In genomic region chr13:114455788-114456187, GRCm38 (mm10) we compare ENCODE assay signal across 8 mouse cellular contexts. TPM values are rescaled to one million over a fixed set of nuclear protein-coding genes. Genes with fewer than 3 reads are reported as not detected.
DNase-seq lines count a peak whose midpoint lies in the region; ATAC-seq lines count a peak whose summit lies in the region.

No protein-coding gene starts in this region.

- 53% methylated on average over 13 of the region's 13 CpGs for WGBS in heart, embryonic 16.5 days
- 18% methylated on average over 13 of the region's 13 CpGs for WGBS in embryonic facial prominence, embryonic 13.5 days
- 36% methylated on average over 13 of the region's 13 CpGs for WGBS in hindbrain, embryonic 15.5 days
- WGBS in midbrain, embryonic 14.5 days, result 17% methylated on average over 13 of the region's 13 CpGs

- no peak overlapping the region for H3K27ac ChIP-seq in heart, embryonic 16.5 days (ENCODE audit: low read length)
- H3K27ac ChIP-seq in embryonic facial prominence, embryonic 13.5 days, result no peak overlapping the region
- no peak overlapping the region for H3K27ac ChIP-seq in hindbrain, embryonic 15.5 days (replicated peaks)
- no peak overlapping the region for H3K27ac ChIP-seq in midbrain, embryonic 14.5 days (replicated peaks; ENCODE audit: low read depth, low read length)

- H3K9ac ChIP-seq in heart, embryonic 16.5 days (ENCODE audit: low read length), result no peak overlapping the region
- H3K9ac ChIP-seq in embryonic facial prominence, embryonic 13.5 days, result no peak overlapping the region
- H3K9ac ChIP-seq in hindbrain, embryonic 15.5 days, result no peak overlapping the region
- 0 out of 2 replicates have a peak overlapping the region, but pooled peaks have one; percentile 29 for H3K9ac ChIP-seq in midbrain, embryonic 14.5 days (replicated peaks; ENCODE audit: low read length)

- DNase-seq in heart, postnatal 14 days, result no peak
- peak; percentile 2 for DNase-seq in midbrain, embryonic 14.5 days
- no peak for DNase-seq in cerebellum, adult 18-20 months
- DNase-seq in cerebellum, adult 8-10 months, result no peak
- DNase-seq in adrenal gland, postnatal 25 days, result no peak

- H3K36me3 ChIP-seq in heart, embryonic 16.5 days (ENCODE audit: control insufficient read depth, insufficient read depth), result no peaks in the 10 kb centered on the region
- no peaks in the 10 kb centered on the region; the same call in none of the 2 replicates for H3K36me3 ChIP-seq in embryonic facial prominence, embryonic 13.5 days
- no peaks in the 10 kb centered on the region for H3K36me3 ChIP-seq in hindbrain, embryonic 15.5 days
- H3K36me3 ChIP-seq in midbrain, embryonic 14.5 days (ENCODE audit: control insufficient read depth, insufficient read depth, low read length), result no peaks in the 10 kb centered on the region

- peaks cover 6% of the 10 kb centered on the region; the same call in 1 of the 2 replicates for H3K9me3 ChIP-seq in heart, embryonic 16.5 days (replicated peaks; ENCODE audit: control insufficient read depth, low read length)
- no peaks in the 10 kb centered on the region for H3K9me3 ChIP-seq in embryonic facial prominence, embryonic 13.5 days
- H3K9me3 ChIP-seq in hindbrain, embryonic 15.5 days, result no peaks in the 10 kb centered on the region
- H3K9me3 ChIP-seq in midbrain, embryonic 14.5 days (ENCODE audit: control insufficient read depth, low read length), result no peaks in the 10 kb centered on the region

- peak overlapping the region; percentile 59 for H3K4me3 ChIP-seq in heart, embryonic 16.5 days (ENCODE audit: low read length)
- peak overlapping the region; percentile 61 for H3K4me3 ChIP-seq in embryonic facial prominence, embryonic 13.5 days
- H3K4me3 ChIP-seq in hindbrain, embryonic 15.5 days, result peak overlapping the region; percentile 57
- peak overlapping the region; percentile 54 for H3K4me3 ChIP-seq in midbrain, embryonic 14.5 days (replicated peaks; ENCODE audit: low read depth, low read length)

- H3K27me3 ChIP-seq in heart, embryonic 16.5 days (ENCODE audit: control insufficient read depth, insufficient read depth, low read length), result peaks cover 31% of the 10 kb centered on the region
- peaks cover 55% of the 10 kb centered on the region for H3K27me3 ChIP-seq in embryonic facial prominence, embryonic 13.5 days
- H3K27me3 ChIP-seq in hindbrain, embryonic 15.5 days, result peaks cover 21% of the 10 kb centered on the region
- H3K27me3 ChIP-seq in midbrain, embryonic 14.5 days (ENCODE audit: control insufficient read depth, insufficient read depth, low read length), result peaks cover 14% of the 10 kb centered on the region

- intact Hi-C loops in heart, postnatal 14 days (cut with DNase I), result loop anchor here (10.0 kb wide), 1 partner anchor 171 kb away; no protein-coding TSS in a partner anchor

- peaks cover 8% of the 10 kb centered on the region for H3K4me1 ChIP-seq in heart, embryonic 16.5 days (ENCODE audit: control insufficient read depth, insufficient read depth, low read length)
- H3K4me1 ChIP-seq in embryonic facial prominence, embryonic 13.5 days, result peaks cover 35% of the 10 kb centered on the region
- H3K4me1 ChIP-seq in hindbrain, embryonic 15.5 days (replicated peaks), result peaks cover 43% of the 10 kb centered on the region
- peaks cover 22% of the 10 kb centered on the region for H3K4me1 ChIP-seq in midbrain, embryonic 14.5 days (ENCODE audit: control insufficient read depth, insufficient read depth, low read length)

- peak overlapping the region; percentile 98 for H3K4me2 ChIP-seq in heart, embryonic 16.5 days (ENCODE audit: low read depth, low read length)
- peak overlapping the region; percentile 95 for H3K4me2 ChIP-seq in embryonic facial prominence, embryonic 13.5 days
- H3K4me2 ChIP-seq in hindbrain, embryonic 15.5 days, result peak overlapping the region; percentile 100
- peak overlapping the region; percentile 94 for H3K4me2 ChIP-seq in midbrain, embryonic 14.5 days (ENCODE audit: low read length)

- no peak for ATAC-seq in heart, embryonic 16.5 days (replicated peaks; ENCODE audit: extremely low read depth, insufficient read depth, low FRiP score)
- no peak for ATAC-seq in embryonic facial prominence, embryonic 13.5 days (ENCODE audit: insufficient number of reproducible peaks, insufficient read depth, low FRiP score, low TSS enrichment, low read depth)
- no peak for ATAC-seq in hindbrain, embryonic 15.5 days (ENCODE audit: low FRiP score, low read depth)
- ATAC-seq in midbrain, embryonic 14.5 days (ENCODE audit: low FRiP score, low TSS enrichment), result no peak

RNA-seq across cellular contexts. Expression of gene Fst, which starts 3.0 kb away (rescaled TPM):
- polyA plus RNA-seq in heart, embryonic 16.5 days (2015; fragmentation: Nextera tagmentation; extraction: Ambion mirVana), result 2.4 and 3.6 TPM in 2 replicates
- total RNA-seq in heart, postnatal 14 days (2021), result 1 to 10 TPM; 1.4 to 1.6 TPM
- 42.2 and 42.3 TPM in 2 replicates for polyA plus RNA-seq in embryonic facial prominence, embryonic 13.5 days (2015; fragmentation: Nextera tagmentation; extraction: Ambion mirVana)
- 6.0 and 6.1 TPM in 2 replicates for polyA plus RNA-seq in hindbrain, embryonic 15.5 days (2015; fragmentation: Nextera tagmentation; extraction: Ambion mirVana)
- polyA plus RNA-seq in midbrain, embryonic 14.5 days (2014; fragmentation: Nextera tagmentation; extraction: Ambion mirVana), result 5.2 and 7.7 TPM in 2 replicates
- 5.6 and 7.6 TPM in 2 replicates for total RNA-seq in adrenal gland, postnatal 25 days (2021)
